Comparison of ENCODE assay signal across 9 mouse cellular contexts in genomic region chr2:32784048-32784681, GRCm38 (mm10). TPM values are rescaled to one million over a fixed set of nuclear protein-coding genes. Genes with fewer than 3 reads are reported as not detected.
A peak's percentile ranks its signal among the peaks of the same experiment; 100 is the strongest.
DNase-seq lines count a peak whose midpoint lies in the region; ATAC-seq and TF ChIP-seq lines count a peak whose summit lies in the region.
"Had no signal": no experiment of that assay in that cellular context is flagged by ENCODE, and none has a peak within 500 bp of the region (broad histone marks: within the 10 kb centered on the region; RNA-seq: fewer than 3 reads in every experiment).

Cfap157 (minus strand) TSS chr2:32784428.

- no peak for ATAC-seq in kidney, embryonic 14.5 days (ENCODE audit: low FRiP score, low TSS enrichment)
- ATAC-seq in hindbrain, embryonic 16.5 days = no peak
- ATAC-seq in midbrain, embryonic 15.5 days (replicated peaks) = no peak

- H3K4me3 ChIP-seq in kidney, adult 2 months (ENCODE audit: insufficient read depth, low read depth, low read length) = no peak within 1 kb of the TSS
- H3K4me3 ChIP-seq in kidney, embryonic 14.5 days (ENCODE audit: low read length) = no peak within 1 kb of the TSS
- H3K4me3 ChIP-seq in hindbrain, embryonic 16.5 days (ENCODE audit: low read length) = peak within 1 kb of the TSS; percentile 14
- no peak within 1 kb of the TSS for H3K4me3 ChIP-seq in midbrain, embryonic 15.5 days
- H3K4me3 ChIP-seq: liver, embryonic 13.5 days had no signal

- H3K9ac ChIP-seq in kidney, embryonic 14.5 days (ENCODE audit: low read depth, low read length) = no peak within 1 kb of the TSS
- H3K9ac ChIP-seq in hindbrain, embryonic 16.5 days (ENCODE audit: low read depth, low read length) = no peak within 1 kb of the TSS
- H3K9ac ChIP-seq in midbrain, embryonic 15.5 days = no peak within 1 kb of the TSS
- H3K9ac ChIP-seq: liver, embryonic 13.5 days had no signal

- H3K36me3 ChIP-seq in kidney, adult 2 months (ENCODE audit: control insufficient read depth, insufficient read depth, low read length) = no peaks in the 10 kb centered on the region
- H3K36me3 ChIP-seq in kidney, embryonic 14.5 days (ENCODE audit: control insufficient read depth, insufficient read depth, low read length) = no peaks in the 10 kb centered on the region
- H3K36me3 ChIP-seq in hindbrain, embryonic 16.5 days (ENCODE audit: control insufficient read depth, insufficient read depth, low read length) = peaks cover 7% of the 10 kb centered on the region
- H3K36me3 ChIP-seq in midbrain, embryonic 15.5 days (replicated peaks) = no peaks in the 10 kb centered on the region; the same call in 1 of the 2 replicates
- H3K36me3 ChIP-seq: liver, embryonic 13.5 days had no signal

- DNase-seq in kidney, adult 2 months = peak; percentile 51
- DNase-seq in heart, adult 11 months = peak; percentile 93
- DNase-seq in right cerebral cortex, postnatal 14 days = no peak
- DNase-seq in urinary bladder, postnatal 36 days (ENCODE audit: low spot score in 2 of 2) = no peak
- DNase-seq in liver = no peak
- DNase-seq: liver, embryonic 13.5 days had no signal

- H3K9me3 ChIP-seq in kidney, embryonic 14.5 days (ENCODE audit: control insufficient read depth, low read length) = no peaks in the 10 kb centered on the region
- no peaks in the 10 kb centered on the region for H3K9me3 ChIP-seq in hindbrain, embryonic 16.5 days (ENCODE audit: control insufficient read depth, low read length)
- H3K9me3 ChIP-seq in midbrain, embryonic 15.5 days = no peaks in the 10 kb centered on the region
- H3K9me3 ChIP-seq: liver, embryonic 13.5 days had no signal

- H3K27ac ChIP-seq in kidney, adult 2 months (ENCODE audit: insufficient read depth, low read depth, low read length) = no peak within 1 kb of the TSS
- H3K27ac ChIP-seq in kidney, embryonic 14.5 days (ENCODE audit: low read depth, low read length) = no peak within 1 kb of the TSS
- H3K27ac ChIP-seq in hindbrain, embryonic 16.5 days (ENCODE audit: low read depth, low read length) = no peak within 1 kb of the TSS; the same call in 1 of the 2 replicates
- H3K27ac ChIP-seq in midbrain, embryonic 15.5 days = no peak within 1 kb of the TSS
- H3K27ac ChIP-seq: liver, embryonic 13.5 days had no signal

- H3K4me2 ChIP-seq in kidney, embryonic 14.5 days (replicated peaks; ENCODE audit: low read depth, low read length) = no peak within 1 kb of the TSS
- H3K4me2 ChIP-seq in hindbrain, embryonic 16.5 days (ENCODE audit: low read length) = peak within 1 kb of the TSS; percentile 30
- H3K4me2 ChIP-seq in midbrain, embryonic 15.5 days = peak within 1 kb of the TSS; percentile 24
- H3K4me2 ChIP-seq: liver, embryonic 13.5 days had no signal

- TF ChIP-seq POLR2A in kidney, adult 2 months (IDR thresholded peaks at IDR 0.05; ENCODE audit: low read depth, low read length) = no peak

- 62% methylated on average over 4 of the region's 4 CpGs for WGBS in kidney, adult 2 months
- WGBS in kidney, embryonic 14.5 days = 73% methylated on average over 4 of the region's 4 CpGs
- 72% methylated on average over 4 of the region's 4 CpGs for WGBS in hindbrain, embryonic 16.5 days
- 79% methylated on average over 4 of the region's 4 CpGs for WGBS in midbrain, embryonic 15.5 days

- no peak for TF ChIP-seq CTCF in kidney, adult 2 months (conservative IDR thresholded peaks at IDR 0.05; ENCODE audit: insufficient read depth, insufficient read length, low read depth, low read length)

- H3K4me1 ChIP-seq in kidney, adult 2 months (ENCODE audit: control insufficient read depth, insufficient read depth, low read length) = no peaks in the 10 kb centered on the region
- no peaks in the 10 kb centered on the region for H3K4me1 ChIP-seq in kidney, embryonic 14.5 days (ENCODE audit: control insufficient read depth, insufficient read depth, low read length)
- H3K4me1 ChIP-seq in hindbrain, embryonic 16.5 days (ENCODE audit: control insufficient read depth, insufficient read depth, low read depth, low read length) = peaks cover 3% of the 10 kb centered on the region; the same call in 1 of the 2 replicates
- H3K4me1 ChIP-seq in midbrain, embryonic 15.5 days = peaks cover 2% of the 10 kb centered on the region; the same call in 1 of the 2 replicates
- H3K4me1 ChIP-seq: liver, embryonic 13.5 days had no signal

- no peaks in the 10 kb centered on the region for H3K27me3 ChIP-seq in kidney, adult 2 months (replicated peaks; ENCODE audit: control insufficient read depth, insufficient read depth, low read length)
- H3K27me3 ChIP-seq in kidney, embryonic 14.5 days (ENCODE audit: control insufficient read depth, insufficient read depth, low read length) = no peaks in the 10 kb centered on the region
- H3K27me3 ChIP-seq in hindbrain, embryonic 16.5 days (replicated peaks; ENCODE audit: control insufficient read depth, insufficient read depth, low read length) = no peaks in the 10 kb centered on the region
- no peaks in the 10 kb centered on the region for H3K27me3 ChIP-seq in midbrain, embryonic 15.5 days (replicated peaks)
- H3K27me3 ChIP-seq: liver, embryonic 13.5 days had no signal

RNA-seq across cellular contexts. Expression of gene Cfap157, which starts in this region (rescaled TPM):
- 0.12 TPM in 1 of 2 replicates, not detected in the other for polyA plus RNA-seq in kidney, adult 2 months (2012; rRNA removed)
- 0.11 and 0.39 TPM in 2 replicates for polyA plus RNA-seq in kidney, embryonic 14.5 days (2014; fragmentation: Nextera tagmentation; extraction: Ambion mirVana)
- 0.75 and 1.1 TPM in 2 replicates for polyA plus RNA-seq in hindbrain, embryonic 16.5 days (2015; fragmentation: Nextera tagmentation; extraction: Ambion mirVana)
- 1.0 and 1.2 TPM in 2 replicates for polyA plus RNA-seq in midbrain, embryonic 15.5 days (2015; fragmentation: Nextera tagmentation; extraction: Ambion mirVana)

Comparison
In these comparisons a context has a peak if more than half of its experiments do, and no peak if none do; other contexts are left out.
1. Peak in DNase-seq in kidney, adult 2 months; RNA of the gene not detected or under 1 TPM.